Mouse (Mus musculus): ENCODE data around the gene Ezr.
A peak's percentile ranks its signal among the peaks of the same experiment; 100 is the strongest.

The Ezr gene

GRCm38 (mm10) chr17:6767771-6768170 lies 14.8 kb downstream of the Ezr start:
- no peak for DNase-seq

DNA sequence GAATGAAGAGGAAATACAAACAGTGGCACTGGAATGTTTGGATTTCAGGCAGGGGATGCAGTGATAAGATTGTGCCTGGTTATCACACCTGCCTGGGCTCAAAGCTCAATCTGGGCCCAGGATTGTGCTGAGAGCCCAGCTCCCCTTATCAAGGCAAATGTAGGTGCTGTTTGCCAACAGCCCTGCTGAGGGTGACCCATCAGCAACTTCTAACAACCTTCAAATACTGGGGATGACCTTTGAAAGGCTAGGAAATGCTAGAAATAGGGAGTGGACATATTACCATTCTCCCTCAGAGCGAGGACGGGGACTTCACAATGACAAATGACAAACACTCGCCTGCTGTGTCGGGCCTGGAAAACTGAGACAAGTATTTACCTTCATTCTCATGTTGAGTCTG lies 15.8 kb downstream of the Ezr start:
- no peak for DNase-seq

GRCm38 (mm10) chr17:6765886-6766285 lies 16.7 kb downstream of the Ezr start:
- DNase-seq: no peak

- DNase-seq: no peak
Measured at GRCm38 (mm10) chr17:6764730-6765129, 17.9 kb downstream of the Ezr start.

GRCm38 (mm10) chr17:6764227-6764593 lies 18.4 kb downstream of the Ezr start:
- no peak for DNase-seq

DNA sequence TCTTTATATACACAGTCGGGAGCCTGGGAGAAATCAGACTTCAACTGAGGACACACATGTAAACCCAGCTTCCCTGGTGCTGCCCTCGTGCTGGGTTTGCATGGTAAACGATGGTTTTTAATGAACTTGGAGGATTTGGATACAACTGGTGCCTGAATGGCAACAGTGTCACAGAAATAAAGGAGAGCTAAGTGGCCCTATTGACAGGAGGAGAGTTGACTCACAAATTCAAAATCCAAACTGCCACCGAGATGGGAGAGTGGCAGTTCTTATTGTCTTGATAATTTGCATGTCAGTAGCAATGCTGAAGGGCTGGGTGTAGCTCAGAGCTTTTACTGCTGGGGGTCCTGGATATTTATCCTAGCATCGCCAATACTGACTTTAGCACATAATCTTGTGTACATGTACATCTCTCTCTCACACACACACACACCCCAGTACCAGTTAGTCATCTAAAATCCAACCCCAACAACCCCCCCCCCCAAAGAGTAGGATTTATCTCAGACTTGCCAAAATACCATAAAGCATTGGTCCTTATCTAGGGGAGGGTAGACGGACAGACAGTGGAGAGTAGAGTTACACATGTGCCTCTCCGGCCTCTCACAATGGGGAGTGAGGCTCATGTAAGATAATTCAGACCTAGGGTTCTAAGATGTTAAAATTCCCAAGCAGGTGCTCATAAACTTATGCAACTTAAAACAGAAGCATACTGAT lies 18.9 kb downstream of the Ezr start:
- no peak for DNase-seq

GRCm38 (mm10) chr17:6759717-6760292 lies 22.8 kb downstream of the Ezr start:
- no peak for DNase-seq

DNA sequence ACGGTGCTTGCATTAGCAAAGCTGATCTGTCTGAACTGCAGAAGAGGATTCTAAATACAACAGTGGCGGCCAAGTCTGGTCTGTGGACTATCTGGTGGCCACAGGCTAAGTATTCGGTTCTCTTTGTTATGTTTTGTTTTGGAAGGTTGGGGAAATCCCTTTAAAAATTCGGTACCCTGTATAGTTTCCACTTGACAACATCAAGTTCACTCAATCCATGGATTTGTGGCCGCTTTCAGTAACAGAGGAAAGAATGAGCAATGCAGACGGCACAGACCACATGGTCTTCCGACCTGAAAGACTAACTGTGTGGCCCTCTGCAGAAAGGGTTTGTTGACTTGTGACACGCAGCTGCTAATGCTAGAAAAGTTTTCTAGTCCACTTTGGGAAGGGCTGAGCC lies 23.7 kb downstream of the Ezr start:
- DNase-seq: no peak

DNA sequence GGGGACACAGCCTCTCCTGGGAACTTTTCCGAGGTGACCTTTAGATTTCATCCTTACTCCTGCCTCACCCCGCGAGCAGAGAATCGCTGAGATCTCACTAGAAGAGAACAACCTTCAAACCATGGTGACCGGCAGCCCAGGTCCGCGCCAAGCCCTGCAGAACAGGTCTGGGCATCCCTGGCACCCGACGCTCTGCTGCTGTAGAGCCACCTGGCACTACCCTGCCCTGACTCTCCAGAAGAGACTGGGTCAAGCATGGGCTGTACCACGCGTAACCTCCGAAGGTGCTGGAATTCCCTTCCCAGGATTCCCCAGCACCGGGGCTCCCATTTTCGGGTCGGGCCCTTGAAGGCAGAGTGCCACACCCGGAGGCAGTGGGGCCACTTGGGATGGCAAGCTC lies 24.7 kb downstream of the Ezr start:
- peak in 1 of 2 experiments; percentile 31 for DNase-seq

GRCm38 (mm10) chr17:6755873-6756272 lies 26.7 kb downstream of the Ezr start:
- no peak for DNase-seq

- no peak for DNase-seq
Measured at GRCm38 (mm10) chr17:6755176-6755575, 27.4 kb downstream of the Ezr start.

DNA sequence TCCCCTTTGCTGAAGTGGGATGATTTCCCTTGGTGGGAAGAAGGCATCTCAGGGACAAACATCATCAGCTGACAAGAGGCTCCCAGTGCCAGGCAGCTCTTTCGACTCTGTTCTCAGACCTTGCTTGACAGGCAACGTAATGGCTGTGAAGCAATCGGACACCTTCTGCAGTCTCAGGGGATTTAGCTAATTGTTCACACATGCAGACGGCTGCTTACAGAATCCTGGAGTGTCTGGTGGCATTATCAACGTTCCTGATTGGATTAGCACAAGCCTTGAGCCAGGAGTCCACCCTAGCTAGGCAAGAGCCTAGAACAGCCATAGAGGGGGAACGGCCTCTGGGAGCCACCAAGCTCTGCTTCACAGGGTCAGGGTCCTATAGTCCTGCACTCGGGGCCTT lies 30.2 kb downstream of the Ezr start:
- DNase-seq: no peak

DNA sequence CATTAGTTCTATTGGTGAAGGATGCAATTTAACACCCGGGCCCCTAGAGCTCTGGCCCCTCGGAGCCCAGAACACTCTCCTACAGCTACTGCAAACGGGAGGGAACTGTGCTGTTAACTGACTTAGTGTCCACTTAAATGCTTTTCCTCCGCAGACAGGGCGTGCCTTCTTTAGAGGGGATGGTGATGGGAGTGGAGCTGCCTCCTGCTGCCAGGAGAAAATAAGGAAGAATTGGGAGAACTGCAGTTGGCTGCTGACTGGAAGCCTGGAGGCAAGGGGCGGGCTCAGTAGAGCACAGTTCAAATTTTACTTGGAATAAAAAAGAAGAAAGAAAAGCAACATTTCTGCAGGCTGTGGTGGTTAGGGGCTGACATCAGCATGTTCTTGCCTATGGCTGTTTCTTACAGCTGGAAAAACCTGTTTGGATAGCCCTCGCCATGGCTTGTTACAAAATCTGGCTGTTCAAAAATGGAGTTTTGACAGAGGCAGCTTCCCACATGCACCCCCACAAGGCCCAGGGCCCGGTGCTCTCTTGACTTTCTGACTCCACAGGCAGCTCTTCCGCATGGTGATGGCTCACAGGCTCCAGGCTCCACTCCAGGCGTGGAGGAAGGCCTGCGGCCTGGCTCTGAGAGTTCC lies 31.2 kb downstream of the Ezr start:
- no peak for DNase-seq

DNA sequence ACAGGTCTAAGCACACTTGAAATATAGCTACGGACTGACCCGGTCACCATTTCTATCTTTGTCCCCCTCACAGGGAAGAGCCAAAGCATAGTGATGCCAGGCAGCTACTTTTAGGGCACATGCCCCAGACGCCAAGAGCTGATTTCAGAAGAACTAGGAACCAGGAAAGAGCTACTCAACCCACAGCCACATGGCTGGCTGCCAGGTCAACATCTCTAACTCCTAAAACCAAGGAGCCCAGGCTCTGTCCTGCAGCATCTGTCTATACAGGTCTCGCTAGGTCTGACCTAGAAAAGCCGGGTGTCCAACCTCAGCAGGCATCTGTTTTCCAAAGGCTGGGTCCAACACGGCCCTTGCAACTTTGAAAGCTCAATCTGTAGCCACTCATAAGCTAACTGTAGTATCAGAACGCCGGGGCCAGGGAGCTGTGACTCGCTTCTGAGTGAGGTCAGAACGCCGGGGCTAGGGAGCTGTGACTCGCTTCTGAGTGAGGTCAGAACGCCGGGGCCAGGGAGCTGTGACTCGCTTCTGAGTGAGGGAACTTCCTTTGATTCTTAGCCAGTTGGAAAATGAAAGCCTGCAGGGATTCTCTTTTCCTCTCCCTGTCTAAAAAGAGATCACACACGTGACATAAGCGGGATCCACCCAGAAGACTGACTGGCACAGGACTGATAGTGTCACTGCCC lies 33.7 kb downstream of the Ezr start:
- DNase-seq: no peak

DNA sequence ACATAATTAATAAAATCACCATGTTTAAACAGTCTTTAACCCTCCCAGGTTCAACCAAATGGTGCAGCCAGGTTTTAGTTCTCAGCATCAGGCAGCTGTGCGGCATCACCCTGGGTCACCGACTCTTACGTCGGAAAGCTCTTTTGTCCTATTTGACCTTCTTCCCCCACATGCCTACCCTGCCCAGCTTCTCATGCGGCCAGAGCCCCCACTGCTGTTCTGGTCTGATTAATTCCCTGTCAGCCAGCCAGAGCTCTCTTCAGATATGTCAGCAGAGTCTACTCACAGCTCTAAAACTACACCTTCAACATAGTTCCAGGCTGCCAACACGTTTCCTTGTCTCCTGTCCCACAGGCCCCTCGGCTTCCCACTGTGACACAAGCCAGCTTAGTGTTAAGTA lies 35.1 kb downstream of the Ezr start:
- no peak for DNase-seq

DNA sequence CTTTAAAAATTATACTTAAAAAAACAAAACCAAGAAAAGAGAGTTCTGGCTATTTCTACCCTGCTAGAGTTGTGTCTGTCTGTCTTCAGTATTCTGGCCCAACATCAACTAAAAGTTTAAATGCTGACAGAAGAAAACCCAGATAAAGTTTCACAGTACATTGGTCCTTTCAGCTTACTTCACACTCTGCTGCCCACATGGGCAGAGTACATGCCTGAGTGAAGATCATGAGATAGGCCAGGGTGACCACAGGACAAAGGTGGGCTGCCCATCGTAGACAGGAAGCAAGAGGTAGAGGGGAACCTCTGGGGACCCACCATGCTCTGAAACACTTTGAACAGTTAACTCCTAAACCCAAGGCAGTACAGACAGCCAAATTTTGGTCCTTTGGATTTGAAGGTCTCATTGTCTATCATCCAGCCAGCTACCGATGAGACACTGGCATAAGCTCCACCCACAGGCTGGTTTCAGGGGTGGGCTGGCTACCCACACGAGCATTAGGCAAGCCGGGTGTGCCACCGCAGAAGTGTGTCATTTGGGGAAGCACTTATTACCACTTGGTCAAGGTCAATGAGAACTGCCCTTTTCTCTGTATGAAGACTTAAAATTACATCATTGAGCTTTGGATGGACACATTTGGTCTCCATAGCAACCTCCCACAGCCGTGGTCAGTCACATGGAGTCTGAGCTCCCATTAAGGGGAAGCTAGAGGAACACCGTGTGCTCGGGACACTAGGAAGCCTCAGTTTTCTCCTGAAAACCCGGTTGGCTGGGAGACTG lies 35.9 kb downstream of the Ezr start:
- no peak for DNase-seq

- DNase-seq: no peak
Measured at GRCm38 (mm10) chr17:6745975-6746374, 36.6 kb downstream of the Ezr start.

- no peak for DNase-seq
Measured at GRCm38 (mm10) chr17:6745503-6745902, 37.1 kb downstream of the Ezr start.

GRCm38 (mm10) chr17:6744871-6745270 lies 37.7 kb downstream of the Ezr start:
- DNase-seq: no peak

GRCm38 (mm10) chr17:6744366-6744765 lies 38.2 kb downstream of the Ezr start:
- no peak for DNase-seq

GRCm38 (mm10) chr17:6743787-6744239 lies 38.8 kb downstream of the Ezr start:
- no peak for DNase-seq

- no peak for DNase-seq
Measured at GRCm38 (mm10) chr17:6743039-6743575, 39.5 kb downstream of the Ezr start.

Data from cerebellum, postnatal 25 days (tissue).